Mouse (Mus musculus): ENCODE results near the gene Parp3. TPM values are rescaled to one million over a fixed set of nuclear protein-coding genes. Genes with fewer than 3 reads are reported as not detected.
"Not testable (repeated sequence)": the region's sequence is repeated elsewhere in the genome, so short reads cannot be mapped to it uniquely, and the experiment has no call there.

The Parp3 gene
- 10 to 100 TPM; 64.1 to 76.2 TPM for total RNA-seq (2021)
- long read RNA-seq, experiment 1, transcript Parp3-201 (11 exons, 2,962 nt): major isoform, 8 of 53 reads
- long read RNA-seq, experiment 1, transcript Parp3-203 (11 exons, 2,495 nt): minor isoform, 7 of 53 reads
- long read RNA-seq, experiment 1, partial matches to known transcripts: 6 of 53 reads
- long read RNA-seq, experiment 1, other reads (novel, unspliced or antisense): 28 of 53 reads
- long read RNA-seq, experiment 2, transcript Parp3-203 (11 exons, 2,495 nt): minor isoform, 15 of 95 reads
- long read RNA-seq, experiment 2, transcript Parp3-201 (11 exons, 2,962 nt): major isoform, 18 of 95 reads
- long read RNA-seq, experiment 2, partial matches to known transcripts: 11 of 95 reads
- long read RNA-seq, experiment 2, other reads (novel, unspliced or antisense): 50 of 95 reads

DNA sequence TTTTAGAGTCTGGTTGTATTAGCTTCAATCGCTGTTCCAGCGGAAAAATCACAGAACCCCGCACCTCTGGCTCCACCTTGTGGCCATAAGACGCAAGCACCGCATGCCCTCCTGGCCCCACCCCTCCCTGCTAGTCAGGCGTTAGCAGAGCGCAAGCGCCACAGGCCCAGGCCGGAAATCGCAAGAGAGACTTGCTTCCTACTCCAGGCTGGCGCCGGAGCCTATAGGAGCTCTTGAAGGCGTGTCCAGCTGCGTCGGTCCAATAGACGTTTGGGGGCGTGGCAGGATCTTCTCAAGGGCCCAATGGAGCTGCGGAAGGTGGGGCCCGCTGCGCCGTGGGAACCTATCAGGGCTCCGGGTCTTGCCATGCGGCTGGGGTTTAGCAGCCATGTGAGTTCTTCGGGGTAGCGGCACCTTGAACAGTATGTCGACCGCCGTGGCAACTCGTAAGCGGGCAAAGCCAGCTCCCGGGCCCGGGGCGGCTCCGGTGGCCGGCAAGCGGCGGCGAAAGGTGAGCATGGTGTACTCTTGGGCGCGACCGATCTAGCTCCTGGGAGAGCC lies at the start of gene Parp3:
Gene Parp3, minus strand, starts transcription at position 26 of the 561 bp plus-strand sequence.
- peak; percentile 99 for DNase-seq
- intact Hi-C loops (cut with DNase I; ENCODE audit: low total_unique reads): no loop called here

GRCm38 (mm10) chr9:106519909-106520308 lies 43.2 kb upstream of the Parp3 start:
- DNase-seq: no peak
- intact Hi-C loops (cut with DNase I; ENCODE audit: low total_unique reads): no loop called here

DNA sequence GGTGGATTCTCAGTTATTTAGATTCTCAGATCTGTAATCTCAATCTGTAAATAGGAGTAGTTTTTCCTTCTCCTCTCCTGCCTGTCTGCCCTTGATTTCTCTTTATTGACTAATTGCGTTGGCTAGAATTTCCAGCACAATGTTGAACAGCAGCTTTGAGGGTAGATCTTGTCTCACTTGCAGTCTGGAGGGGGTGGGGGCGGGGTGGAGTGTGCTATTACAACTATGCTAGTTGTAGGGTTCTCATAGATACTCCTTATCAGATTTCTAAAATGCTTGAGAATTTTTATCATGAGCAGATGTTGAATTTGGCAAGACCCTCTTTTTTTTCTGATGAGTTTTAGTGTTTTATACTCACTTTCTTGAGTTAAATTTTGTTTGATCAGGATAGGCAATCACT lies 42.7 kb upstream of the Parp3 start:
- DNase-seq: no peak
- intact Hi-C loops (cut with DNase I; ENCODE audit: low total_unique reads): no loop called here

- intact Hi-C loops (cut with DNase I; ENCODE audit: low total_unique reads): no loop called here
- no peak for DNase-seq
Measured at GRCm38 (mm10) chr9:106514273-106514672, 37.5 kb upstream of the Parp3 start, which contains the start of gene Iqcf5. Gene Iqcf5 (plus strand): TSS chr9:106514573.

DNA sequence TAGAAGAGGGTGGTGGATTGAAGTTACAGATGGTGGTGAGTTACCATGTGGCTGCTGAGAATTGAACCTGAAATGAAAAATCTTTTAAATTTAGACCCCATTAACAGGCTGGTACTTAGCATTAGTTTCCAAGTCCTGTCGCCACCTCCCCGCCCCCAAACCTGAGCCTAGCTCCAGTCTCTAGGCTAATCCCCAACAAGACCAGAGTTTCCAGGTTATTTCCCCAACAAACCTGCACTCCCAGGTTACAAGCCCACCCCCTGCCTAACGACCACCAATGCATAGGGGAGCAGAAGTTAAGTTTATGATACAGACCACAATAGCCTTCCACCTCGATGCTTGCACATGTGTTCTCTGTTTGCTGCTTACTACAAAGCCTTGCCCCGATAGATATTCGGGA lies 36.8 kb upstream of the Parp3 start:
- intact Hi-C loops (cut with DNase I; ENCODE audit: low total_unique reads): no loop called here

GRCm38 (mm10) chr9:106512729-106513450 lies 36.1 kb upstream of the Parp3 start:
- no peak for DNase-seq
- intact Hi-C loops (cut with DNase I; ENCODE audit: low total_unique reads): no loop called here

More for the DNA sequence above, 36.8 kb upstream of the Parp3 start:
- no peak for DNase-seq

GRCm38 (mm10) chr9:106509356-106509755 lies 32.6 kb upstream of the Parp3 start:
- intact Hi-C loops (cut with DNase I; ENCODE audit: low total_unique reads): no loop called here
- no peak for DNase-seq

DNA sequence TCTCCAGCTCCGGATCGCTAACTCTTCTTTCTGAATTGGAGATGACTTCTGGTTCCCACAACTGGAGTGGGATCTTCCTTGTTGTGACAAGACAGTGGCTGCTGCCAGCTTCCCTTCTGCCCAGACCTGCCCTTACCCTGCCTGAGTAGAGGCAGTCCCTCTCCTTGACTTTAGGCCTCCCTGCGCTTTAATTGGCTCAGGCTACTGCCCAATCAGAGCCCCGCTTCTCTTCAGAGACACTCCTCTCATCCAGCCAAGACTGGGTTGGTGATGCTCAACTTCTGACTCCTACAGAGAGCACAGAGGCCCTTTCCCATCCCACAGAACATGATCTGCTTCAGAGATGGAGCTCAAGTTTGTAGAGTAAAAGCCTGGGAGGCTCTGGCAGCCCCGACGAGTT lies 27.5 kb upstream of the Parp3 start:
- no peak for DNase-seq
- intact Hi-C loops (cut with DNase I; ENCODE audit: low total_unique reads): no loop called here

- no peak for DNase-seq
- intact Hi-C loops (cut with DNase I; ENCODE audit: low total_unique reads): no loop called here
Measured at GRCm38 (mm10) chr9:106501846-106502245, 25.1 kb upstream of the Parp3 start.

GRCm38 (mm10) chr9:106499667-106500066 lies 22.9 kb upstream of the Parp3 start, which contains the start of gene Iqcf1:
Gene Iqcf1 (plus strand): TSS chr9:106499967.
- intact Hi-C loops (cut with DNase I; ENCODE audit: low total_unique reads): no loop called here
- no peak for DNase-seq

GRCm38 (mm10) chr9:106487602-106488001 lies 10.9 kb upstream of the Parp3 start:
- intact Hi-C loops (cut with DNase I; ENCODE audit: low total_unique reads); DNase-seq: not testable (repeated sequence)

- no peak for DNase-seq
- intact Hi-C loops (cut with DNase I; ENCODE audit: low total_unique reads): no loop called here
Measured at GRCm38 (mm10) chr9:106485076-106485475, 8.3 kb upstream of the Parp3 start.

DNA sequence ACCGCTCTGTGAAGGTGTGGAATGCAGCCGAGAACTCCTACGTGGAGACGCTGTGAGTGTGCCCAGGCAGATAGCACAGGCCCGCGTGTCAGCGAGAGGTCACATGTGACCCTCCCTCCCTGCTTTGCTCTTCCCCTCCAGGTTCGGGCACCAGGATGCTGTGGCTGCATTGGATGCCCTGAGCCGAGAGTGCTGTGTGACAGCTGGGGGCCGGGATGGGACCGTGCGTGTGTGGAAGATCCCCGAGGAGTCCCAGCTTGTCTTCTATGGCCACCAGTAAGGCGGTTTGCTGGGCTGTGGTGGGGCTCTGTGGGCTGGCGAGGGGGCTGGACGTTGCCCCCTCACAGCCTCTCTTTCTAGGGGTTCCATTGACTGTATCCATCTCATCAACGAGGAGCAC lies 6.9 kb upstream of the Parp3 start:
- intact Hi-C loops (cut with DNase I; ENCODE audit: low total_unique reads): no loop called here
- DNase-seq: no peak

- DNase-seq: no peak
- intact Hi-C loops (cut with DNase I; ENCODE audit: low total_unique reads): no loop called here
Measured at GRCm38 (mm10) chr9:106483136-106483535, 6.4 kb upstream of the Parp3 start.

GRCm38 (mm10) chr9:106482578-106483115 lies 5.9 kb upstream of the Parp3 start:
- intact Hi-C loops (cut with DNase I; ENCODE audit: low total_unique reads): no loop called here
- DNase-seq: no peak

DNA sequence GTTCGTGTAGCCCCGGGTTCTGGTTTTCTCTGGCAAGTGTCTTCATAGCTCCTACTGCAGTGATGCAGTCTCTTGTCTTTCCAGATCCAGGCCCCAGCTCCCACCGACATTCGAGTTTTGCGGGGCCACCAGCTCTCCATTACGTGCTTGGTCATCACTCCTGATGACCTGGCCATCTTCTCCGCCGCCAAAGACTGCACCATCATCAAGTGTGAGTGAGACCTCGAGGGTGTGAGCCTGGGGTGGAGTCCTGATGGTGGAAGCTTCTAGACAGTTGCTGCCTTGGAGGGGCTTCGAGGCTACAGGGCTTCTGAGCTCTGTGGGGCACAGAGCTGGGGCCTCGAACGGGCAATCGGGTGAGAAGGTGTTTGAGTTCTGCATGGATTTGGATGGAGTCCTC lies 4.9 kb upstream of the Parp3 start:
- no peak for DNase-seq
- intact Hi-C loops (cut with DNase I; ENCODE audit: low total_unique reads): no loop called here

GRCm38 (mm10) chr9:106481075-106481474 lies 4.3 kb upstream of the Parp3 start:
- no peak for DNase-seq
- intact Hi-C loops (cut with DNase I; ENCODE audit: low total_unique reads): no loop called here

DNA sequence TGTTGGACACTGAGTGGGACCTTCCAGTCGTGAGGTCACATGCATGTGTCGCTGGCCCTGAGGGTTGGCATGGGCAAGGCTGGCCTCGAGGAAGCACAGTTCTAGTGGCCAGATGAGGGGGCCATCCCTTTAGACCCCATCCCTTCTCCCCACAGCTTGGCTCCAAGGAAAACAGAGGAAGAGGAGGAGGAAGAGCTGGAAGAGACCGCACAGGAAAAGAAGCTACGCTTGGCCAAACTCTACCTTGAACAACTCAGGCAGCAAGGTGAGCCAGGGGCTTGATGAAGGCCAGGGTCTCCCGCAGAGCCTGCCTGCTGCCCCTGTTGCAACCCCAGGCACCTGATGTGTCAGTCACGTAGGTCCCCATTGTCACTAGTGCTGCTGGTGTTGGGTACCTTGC lies 3.8 kb upstream of the Parp3 start:
- intact Hi-C loops (cut with DNase I; ENCODE audit: low total_unique reads): no loop called here
- DNase-seq: no peak

DNA sequence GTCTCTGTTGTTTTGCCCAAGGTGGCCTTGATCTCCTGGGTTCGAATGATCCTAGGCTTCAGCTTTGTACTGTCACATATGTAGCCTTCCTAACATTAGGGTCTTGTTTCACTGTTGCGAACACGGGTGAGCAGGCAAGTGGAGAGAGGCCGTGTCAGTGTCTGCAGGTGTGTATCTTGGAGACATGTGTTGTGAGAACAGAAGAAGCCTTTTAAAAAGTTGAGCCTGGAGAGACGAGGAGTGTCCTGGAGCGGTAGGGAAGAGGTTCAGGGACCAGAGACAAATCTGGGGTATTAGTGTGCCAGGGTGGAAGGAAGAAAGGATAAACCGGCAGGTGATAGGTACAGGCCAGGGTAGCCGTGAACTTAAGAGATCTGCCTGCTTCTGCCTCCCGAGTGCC lies 1.4 kb upstream of the Parp3 start:
- DNase-seq: peak; percentile 0
- intact Hi-C loops (cut with DNase I; ENCODE audit: low total_unique reads): no loop called here

DNA sequence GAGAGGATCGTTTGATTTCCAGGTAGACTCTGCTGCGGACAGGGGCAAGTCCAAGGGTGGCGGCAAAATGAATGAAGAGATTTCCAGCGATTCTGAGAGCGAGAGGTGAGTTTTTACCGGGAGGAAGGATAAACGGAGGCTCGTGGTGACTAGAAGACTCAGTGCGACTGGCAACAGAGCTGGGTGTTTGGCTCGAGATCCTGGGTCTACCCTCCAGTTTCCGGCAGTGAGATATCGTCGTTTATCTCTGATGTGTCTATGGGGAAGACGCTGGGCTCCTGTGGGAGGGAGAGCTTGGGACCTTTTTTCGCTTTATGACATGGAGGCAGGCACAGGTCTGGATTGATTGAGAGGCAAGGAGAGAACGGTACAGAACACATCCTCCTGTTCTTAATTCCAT lies 900 bp upstream of the Parp3 start:
- intact Hi-C loops (cut with DNase I; ENCODE audit: low total_unique reads): no loop called here
- no peak for DNase-seq

All from gastrocnemius, postnatal 14 days (tissue).